Mouse (Mus musculus): ENCODE data around the gene Kctd10.
A peak's percentile ranks its signal among the peaks of the same experiment; 100 is the strongest.

The Kctd10 gene

GRCm38 (mm10) chr5:114342996-114343395 is 37.3 kb downstream of the Kctd10 start:
- no peak for DNase-seq

- DNase-seq: peak; percentile 81
These were observed 56.4 kb downstream of the Kctd10 start for GRCm38 (mm10) chr5:114323791-114324507.

- no peak for DNase-seq
These were observed 57.1 kb downstream of the Kctd10 start for GRCm38 (mm10) chr5:114323105-114323790.

All from lung, postnatal 10 days (tissue).